Mouse (Mus musculus) small intestine, adult 2 months (tissue): ENCODE data around the gene 6430628N08Rik.

ENCODE experiments used
- CTCF ChIP-seq: fragments of 200-500 bp; IDR thresholded peaks from 2 replicates; pipeline ENCODE4 v1.5.1; 2012; ENCODE audit warnings: low read depth, mild to moderate bottlenecking, control low read depth, inconsistent platforms, low read length, moderate library complexity, mixed read lengths; ENCODE audit not compliant: insufficient replicate concordance, insufficient read length; ENCODE audit errors: extremely low read depth
- POLR2A ChIP-seq: fragments of 200-500 bp; IDR thresholded peaks from 2 replicates; pipeline ENCODE4 v1.6.1; 2012; ENCODE audit warnings: low read depth, mild to moderate bottlenecking, control low read depth, inconsistent platforms, low read length, moderate library complexity

DNA sequence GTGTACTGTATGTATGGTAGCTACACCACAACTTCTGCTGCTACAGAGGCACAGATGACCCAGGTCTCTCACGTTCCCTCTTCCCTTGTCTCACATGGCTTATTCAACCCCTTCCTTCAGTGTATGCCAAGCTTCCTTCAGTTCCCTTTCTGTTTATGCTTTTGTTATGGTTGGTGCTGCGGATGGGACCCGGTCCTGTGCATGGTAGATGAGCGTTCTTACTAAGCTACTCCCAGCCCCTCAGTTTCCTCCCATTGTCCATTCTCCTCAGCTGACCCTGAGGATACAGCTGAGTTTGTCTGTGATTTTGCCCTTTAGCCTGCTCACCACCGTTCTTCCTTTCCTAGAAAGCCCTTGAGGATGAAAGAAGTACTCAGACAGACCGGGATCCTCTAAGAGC is 38.9 kb upstream of the 6430628N08Rik start:
- TF ChIP-seq POLR2A (no peak), CTCF (no peak)
